Mouse (Mus musculus) adrenal gland, adult (tissue): ENCODE measurements around the gene Trpv6.

Source experiments
- DNase-seq, 2 experiments: peaks; one replicate each; pipeline ENCODE4 v3.0.0; 2022 to 2023; ENCODE audit warnings: low spot score in 1 of 2; ENCODE audit not compliant: inconsistent age in 2 of 2

The Trpv6 gene

GRCm38 (mm10) chr6:41636178-41636577, at the start of gene Trpv6:
Gene Trpv6, minus strand, starts transcription at chr6:41636405.
- DNase-seq: no peak

- DNase-seq: no peak
Observed at GRCm38 (mm10) chr6:41685596-41685995, 49.4 kb upstream of the Trpv6 start.

GRCm38 (mm10) chr6:41684911-41685310, 48.7 kb upstream of the Trpv6 start:
- DNase-seq: no peak

GRCm38 (mm10) chr6:41684131-41684530, 47.9 kb upstream of the Trpv6 start, which contains the start of gene Llcfc1:
Gene Llcfc1, plus strand, starts transcription at chr6:41684431.
- no peak for DNase-seq

GRCm38 (mm10) chr6:41681656-41682055, 45.5 kb upstream of the Trpv6 start:
- DNase-seq: no peak

GRCm38 (mm10) chr6:41680669-41681068, 44.5 kb upstream of the Trpv6 start, which contains the start of gene Trpv5:
Gene Trpv5, minus strand, starts transcription at chr6:41680769.
- DNase-seq: no peak

GRCm38 (mm10) chr6:41676530-41676929, 40.3 kb upstream of the Trpv6 start:
- no peak for DNase-seq

GRCm38 (mm10) chr6:41662320-41662719, 26.1 kb upstream of the Trpv6 start:
- peak in 1 of 2 experiments; percentile 44 for DNase-seq

GRCm38 (mm10) chr6:41658487-41658886, 22.3 kb upstream of the Trpv6 start:
- no peak for DNase-seq

- no peak for DNase-seq
Observed at GRCm38 (mm10) chr6:41654648-41655047, 18.4 kb upstream of the Trpv6 start.

GRCm38 (mm10) chr6:41653173-41653572, 17.0 kb upstream of the Trpv6 start:
- no peak for DNase-seq

GRCm38 (mm10) chr6:41646672-41647071, 10.5 kb upstream of the Trpv6 start:
- DNase-seq: no peak

GRCm38 (mm10) chr6:41646220-41646619, 10.0 kb upstream of the Trpv6 start:
- no peak for DNase-seq

GRCm38 (mm10) chr6:41643227-41643626, 7.0 kb upstream of the Trpv6 start:
- no peak for DNase-seq

- DNase-seq: no peak
Observed at GRCm38 (mm10) chr6:41642765-41643164, 6.6 kb upstream of the Trpv6 start.

- no peak for DNase-seq
Observed at GRCm38 (mm10) chr6:41641173-41641866, 5.1 kb upstream of the Trpv6 start.

- no peak for DNase-seq
Observed at GRCm38 (mm10) chr6:41640449-41640848, 4.2 kb upstream of the Trpv6 start.

GRCm38 (mm10) chr6:41637927-41638506, 1.8 kb upstream of the Trpv6 start:
- no peak for DNase-seq

GRCm38 (mm10) chr6:41637393-41637792, 1.2 kb upstream of the Trpv6 start:
- DNase-seq: no peak

- no peak for DNase-seq
Observed at GRCm38 (mm10) chr6:41635211-41635610, 994 bp downstream of the Trpv6 start.

- DNase-seq: no peak
Observed at GRCm38 (mm10) chr6:41631549-41631948, 4.7 kb downstream of the Trpv6 start.

- no peak for DNase-seq
Observed at GRCm38 (mm10) chr6:41630791-41631190, 5.4 kb downstream of the Trpv6 start.

- DNase-seq: no peak
Observed at GRCm38 (mm10) chr6:41628180-41628579, 8.0 kb downstream of the Trpv6 start.
